Comparison of ENCODE assay signal across 11 mouse cellular contexts in the genomic region with DNA sequence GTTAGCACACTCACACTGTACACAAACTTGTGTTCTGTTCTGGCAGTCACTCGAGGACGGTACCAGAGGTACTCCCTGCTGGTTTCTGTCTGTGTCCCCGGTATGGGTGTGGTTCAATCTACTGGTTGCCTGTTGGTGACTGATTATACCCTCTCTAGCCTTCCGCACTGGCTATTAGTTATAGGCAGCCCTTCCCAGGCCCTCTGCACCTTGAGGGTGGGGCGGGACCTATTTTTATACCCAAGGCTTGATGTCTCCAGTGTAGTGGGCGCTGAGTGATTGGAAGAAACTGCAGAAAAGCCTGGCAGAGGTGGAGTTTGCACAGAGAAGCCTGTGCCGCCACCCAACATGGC. TPM values are rescaled to one million over a fixed set of nuclear protein-coding genes. Genes with fewer than 3 reads are reported as not detected.
A peak's percentile ranks its signal among the peaks of the same experiment; 100 is the strongest.
DNase-seq lines count a peak whose midpoint lies in the region; ATAC-seq and TF ChIP-seq lines count a peak whose summit lies in the region.
"Had no signal": no experiment of that assay in that cellular context is flagged by ENCODE, and none has a peak within 500 bp of the region (broad histone marks: within the 10 kb centered on the region; RNA-seq: fewer than 3 reads in every experiment).

No protein-coding gene starts in this region.

- no peak overlapping the region for H3K9ac ChIP-seq in MEL (ENCODE audit: control insufficient read depth, low read depth, low read length, poor library complexity, severe bottlenecking)
- H3K9ac ChIP-seq in heart, embryonic 16.5 days (ENCODE audit: low read length) = peak overlapping the region; percentile 14; the same call in 1 of the 2 replicates
- H3K9ac ChIP-seq: hindbrain, embryonic 15.5 days; midbrain, embryonic 15.5 days had no signal

- H3K79me2 ChIP-seq in MEL (ENCODE audit: control insufficient read depth, insufficient read depth, low read length, poor library complexity) = no peaks in the 10 kb centered on the region; the same call in 1 of the 2 replicates

- intact Hi-C loops in left cerebral cortex, postnatal 4 days (cut with DNase I) = no loop called here

- no peak overlapping the region for H3K4me3 ChIP-seq in MEL (ENCODE audit: control insufficient read depth in 1 of 2, insufficient read depth in 1 of 2, low read depth in 2 of 2, low read length in 2 of 2)
- H3K4me3 ChIP-seq in heart, embryonic 16.5 days (ENCODE audit: low read length) = no peak overlapping the region
- H3K4me3 ChIP-seq: hindbrain, embryonic 15.5 days; midbrain, embryonic 15.5 days had no signal

- peak in 1 of 2 experiments; percentile 45; a peak in 3 of 4 replicates for TF ChIP-seq EP300 in MEL (IDR thresholded peaks at IDR 0.05; ENCODE audit: low read depth in 1 of 2, low read length in 2 of 2)

- peak; percentile 30; the same call in 1 of the 2 replicates for ATAC-seq in heart, embryonic 16.5 days (replicated peaks; ENCODE audit: extremely low read depth, insufficient read depth, low FRiP score)
- ATAC-seq in megakaryocyte, adult 5-6 weeks (ENCODE audit: poor library complexity, severe bottlenecking) = peak; percentile 48
- ATAC-seq: midbrain, embryonic 15.5 days had no signal

- no peak for TF ChIP-seq POLR2A in MEL (IDR thresholded peaks at IDR 0.05; ENCODE audit: control insufficient read depth in 1 of 2, insufficient read depth in 1 of 2, low read depth in 1 of 2, low read length in 2 of 2, poor library complexity in 1 of 2)

- H3K27me3 ChIP-seq in MEL (ENCODE audit: control insufficient read depth in 1 of 2, insufficient read depth in 2 of 2, low read length in 2 of 2) = no peaks in the 10 kb centered on the region
- H3K27me3 ChIP-seq in heart, embryonic 16.5 days (ENCODE audit: control insufficient read depth, insufficient read depth, low read length) = no peaks in the 10 kb centered on the region
- H3K27me3 ChIP-seq: hindbrain, embryonic 15.5 days; midbrain, embryonic 15.5 days had no signal

- WGBS in heart, embryonic 16.5 days = 49% methylated on average over 7 of the region's 7 CpGs

- peaks cover 16 to 32% of the 10 kb centered on the region in 2 experiments for H3K4me1 ChIP-seq in MEL (ENCODE audit: control insufficient read depth in 1 of 2, insufficient read depth in 2 of 2, low read length in 2 of 2)
- H3K4me1 ChIP-seq in heart, embryonic 16.5 days (ENCODE audit: control insufficient read depth, insufficient read depth, low read length) = peaks cover 59% of the 10 kb centered on the region

- H3K9me3 ChIP-seq in MEL (replicated peaks; ENCODE audit: insufficient read depth, low read length) = no peaks in the 10 kb centered on the region
- H3K9me3 ChIP-seq in heart, embryonic 16.5 days (replicated peaks; ENCODE audit: control insufficient read depth, low read length) = no peaks in the 10 kb centered on the region
- H3K9me3 ChIP-seq: hindbrain, embryonic 15.5 days; midbrain, embryonic 15.5 days had no signal

- no peak for TF ChIP-seq RAD21 in MEL (IDR thresholded peaks at IDR 0.05; ENCODE audit: low read depth, low read length)

- H3K27ac ChIP-seq in MEL (ENCODE audit: control insufficient read depth, low read depth, low read length) = peak overlapping the region; percentile 91
- H3K27ac ChIP-seq in heart, embryonic 16.5 days (ENCODE audit: low read length) = peak overlapping the region; percentile 85
- H3K27ac ChIP-seq: hindbrain, embryonic 15.5 days; kidney, postnatal 0 days; midbrain, embryonic 15.5 days had no signal

- peaks cover 0 to 23% of the 10 kb centered on the region in 2 experiments for H3K36me3 ChIP-seq in MEL (ENCODE audit: control insufficient read depth in 1 of 2, insufficient read depth in 2 of 2, low read length in 2 of 2)
- 0 out of 2 replicates have a peak, but pooled peaks cover 5% of the 10 kb centered on the region for H3K36me3 ChIP-seq in heart, embryonic 16.5 days (ENCODE audit: control insufficient read depth, insufficient read depth)

- 0 out of 2 replicates have a peak overlapping the region, but pooled peaks have one; percentile 7 for H3K4me2 ChIP-seq in heart, embryonic 16.5 days (ENCODE audit: low read depth, low read length)
- H3K4me2 ChIP-seq: hindbrain, embryonic 15.5 days; midbrain, embryonic 15.5 days had no signal

- TF ChIP-seq CTCF in MEL (IDR thresholded peaks at IDR 0.05 in 2 of 3, conservative IDR thresholded peaks at IDR 0.05 in 1 of 3; ENCODE audit: control insufficient read depth in 1 of 3, insufficient read depth in 1 of 3, low read depth in 2 of 3, low read length in 3 of 3, poor library complexity in 1 of 3, severe bottlenecking in 1 of 3) = no peak

- peak; percentile 92 for DNase-seq in heart, adult 11 months
- no peak for DNase-seq in heart, adult 9 months (ENCODE audit: low spot score in 2 of 2)
- peak; percentile 82 for DNase-seq in MEL (ENCODE audit: low read depth, low spot score)
- no peak for DNase-seq in layer of hippocampus, adult 9-11 months
- DNase-seq in right cerebral cortex, adult 2 months (ENCODE audit: low spot score in 2 of 2) = no peak
- no peak for DNase-seq in left cerebral cortex, postnatal 4 days

TF ChIP-seq in MEL, 35 proteins besides CTCF, POLR2A, EP300 and RAD21:
- TF ChIP-seq CHD1 (IDR thresholded peaks at IDR 0.05; ENCODE audit: low read depth, low read length) (no peak), SIN3A (IDR thresholded peaks at IDR 0.05; ENCODE audit: low read length) (0 out of 2 replicates have a peak, but pooled peaks have one; percentile 16), MXI1 (IDR thresholded peaks at IDR 0.05; ENCODE audit: low read depth, low read length) (peak; percentile 9; the same call in 1 of the 2 replicates), USF2 (IDR thresholded peaks at IDR 0.05; ENCODE audit: borderline replicate concordance in 1 of 2, insufficient read depth in 1 of 2, low read depth in 1 of 2, low read length in 2 of 2) (no peak), UBTF (IDR thresholded peaks at IDR 0.05; ENCODE audit: borderline replicate concordance, insufficient read depth, low read depth, low read length) (no peak), TAL1 (IDR thresholded peaks at IDR 0.05; ENCODE audit: low read length) (peak; percentile 67), SMC3 (IDR thresholded peaks at IDR 0.05; ENCODE audit: low read depth, low read length) (no peak)

RNA-seq across cellular contexts. Expression of a gene that starts 47.8 kb away (rescaled TPM):
- 34.1 and 43.1 TPM in 2 replicates for total RNA-seq in MEL (2012; rRNA removed)
- 10 to 100 TPM; 35.2 to 38.0 TPM for polyA plus RNA-seq in MEL (2012; ENCODE audit: insufficient read depth in 1 of 2, insufficient read length in 2 of 2, low read depth in 1 of 2, low replicate concordance in 2 of 2, missing spikeins in 1 of 2)
- 18.7 and 22.2 TPM in 2 replicates for polyA plus RNA-seq in heart, embryonic 16.5 days (2015; fragmentation: Nextera tagmentation; extraction: Ambion mirVana)
- 11.5 and 13.1 TPM in 2 replicates for total RNA-seq in megakaryocyte, adult 5-6 weeks (2015)
- total RNA-seq in megakaryocyte, adult 5-6 weeks (2017) = 36.8 and 46.0 TPM in 2 replicates
- 10 to 100 TPM; 52.0 to 57.8 TPM for total RNA-seq in left cerebral cortex, postnatal 4 days (2021)

Comparison
In these comparisons a context has a peak if more than half of its experiments do, and no peak if none do; other contexts are left out.
1. DNase-seq: peak in heart, adult 11 months (single experiment) and MEL (single experiment); none in heart, adult 9 months (0 of 2), layer of hippocampus, adult 9-11 months (single experiment), right cerebral cortex, adult 2 months (0 of 2) and left cerebral cortex, postnatal 4 days (single experiment).